Mouse (Mus musculus) heart, postnatal 0 days (tissue): ENCODE measurements at regions not wholly inside any gene's neighbourhood (a gene's known extent, or its start where the extent isn't known, plus 50 kb on each side); places are given as distances from the start of the nearest gene placed in this dataset.
"Not testable (repeated sequence)": the region's sequence is repeated elsewhere in the genome, so short reads cannot be mapped to it uniquely, and the experiment has no call there.

Source experiments
- ATAC-seq: fragments of 200-750 bp; cut with Nextera tagmentation; 2 replicates; pipeline ENCODE4 v1.8.0; 2017; ENCODE audit warnings: low read depth, moderate number of reproducible peaks, moderate library complexity; ENCODE audit not compliant: insufficient read depth
- DNase-seq: peaks from one replicate; pipeline ENCODE4 v3.0.0-alpha.2; 2016; ENCODE audit warnings: low spot score
- H3K27ac ChIP-seq: fragments of 300-500 bp; sonication (generic); 2 replicates; pipeline ENCODE4 v1.5.1; 2014; ENCODE audit warnings: low read depth, mild to moderate bottlenecking
- H3K27me3 ChIP-seq: fragments of 300-500 bp; sonication (generic); 2 replicates; pipeline ENCODE4 v1.6.1; 2014; ENCODE audit warnings: low read length, mixed read lengths; ENCODE audit not compliant: control insufficient read depth, insufficient read depth
- H3K36me3 ChIP-seq: fragments of 300-500 bp; sonication (generic); replicated peaks from 2 replicates; pipeline ENCODE4 v1.6.1; 2014; ENCODE audit warnings: low read length, mixed read lengths; ENCODE audit not compliant: control insufficient read depth, insufficient read depth
- H3K4me1 ChIP-seq: fragments of 300-500 bp; sonication (generic); 2 replicates; pipeline ENCODE4 v1.6.1; 2014; ENCODE audit warnings: antibody characterized with exemption; ENCODE audit not compliant: control insufficient read depth, insufficient read depth
- H3K4me2 ChIP-seq: fragments of 300-500 bp; sonication (generic); 2 replicates; pipeline ENCODE4 v1.6.1; 2014; ENCODE audit warnings: low read depth, mild to moderate bottlenecking, low read length, moderate library complexity
- H3K4me3 ChIP-seq: fragments of 300-500 bp; sonication (generic); 2 replicates; pipeline ENCODE4 v1.5.1; 2014; ENCODE audit warnings: low read depth, low read length
- H3K9ac ChIP-seq: fragments of 300-500 bp; sonication (generic); replicated peaks from 2 replicates; pipeline ENCODE4 v1.6.1; 2014; ENCODE audit warnings: low read depth, low read length, mixed read lengths
- H3K9me3 ChIP-seq: fragments of 300-500 bp; sonication (generic); replicated peaks from 2 replicates; pipeline ENCODE4 v1.6.1; 2016; ENCODE audit warnings: low read length; ENCODE audit not compliant: control insufficient read depth
- CTCF ChIP-seq: IDR thresholded peaks from 2 replicates; pipeline ENCODE4 v1.5.1; 2016; ENCODE audit warnings: antibody characterized with exemption, control low read depth, low read depth
- EP300 ChIP-seq: IDR thresholded peaks from 2 replicates; pipeline ENCODE4 v1.6.1; 2016; ENCODE audit warnings: antibody characterized with exemption, low read depth
- WGBS: fragments of 180-500 bp; shearing (Covaris S2); extraction: QIAGEN DNeasy Blood & Tissue Kit; methylation state at CpG from one replicate; pipeline ENCODE4 v1.1.7; 2014; 5-methylcytosine and 5-hydroxymethylcytosine counted together

DNA sequence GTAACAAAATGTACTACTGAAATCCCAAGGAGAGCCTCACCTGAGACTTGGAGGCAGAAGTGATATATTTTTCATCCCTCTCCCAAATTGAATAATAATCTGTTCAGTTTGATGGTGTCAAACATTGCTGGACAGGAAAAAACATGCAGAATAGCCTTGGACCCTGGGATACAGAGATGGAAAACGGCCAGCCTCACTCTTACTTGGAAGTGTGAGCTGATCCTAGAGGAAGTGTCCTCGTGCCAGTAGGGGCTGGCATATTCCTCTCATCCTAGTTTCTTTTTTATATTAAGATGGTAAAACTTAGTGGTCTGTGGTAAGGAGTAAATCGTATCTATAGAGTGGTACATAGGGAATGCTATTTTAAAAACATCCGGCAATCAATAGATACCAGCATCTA lies 107.6 kb upstream of the Mpdz start:
- Histone ChIP-seq H3K4me2 (no peak overlapping the region), H3K9ac (no peak overlapping the region), H3K27me3 (no peaks in the 10 kb centered on the region), H3K4me3 (no peak overlapping the region), H3K4me1 (no peaks in the 10 kb centered on the region), H3K36me3 (no peaks in the 10 kb centered on the region), H3K27ac (no peak overlapping the region), H3K9me3 (0 out of 2 replicates have a peak, but pooled peaks cover 3% of the 10 kb centered on the region)
- WGBS = 60% methylated on average over 4 of the region's 4 CpGs
- DNase-seq (no peak), ATAC-seq (no peak)
- TF ChIP-seq CTCF = no peak
- no peak for TF ChIP-seq EP300

DNA sequence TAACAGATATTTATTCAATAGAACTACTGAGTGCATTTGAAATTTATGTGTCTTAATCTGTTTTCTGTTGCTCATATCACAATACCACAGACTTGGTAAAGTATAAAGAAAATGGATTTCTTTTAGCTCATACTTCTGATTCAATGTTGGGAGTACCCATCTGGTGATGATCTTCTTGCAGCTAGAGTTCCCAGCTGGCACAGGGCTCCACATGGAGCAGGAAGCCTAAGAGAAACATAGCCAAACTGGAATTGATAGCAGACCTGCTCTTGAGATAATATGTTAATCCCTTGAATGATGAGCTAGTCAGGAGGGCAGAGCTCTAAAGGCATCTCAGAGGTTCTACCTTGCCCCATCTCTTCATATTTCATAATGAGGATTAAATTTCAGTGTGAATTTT lies 97.9 kb upstream of the Mpdz start:
- no peak overlapping the region for H3K9ac ChIP-seq
- H3K4me3 ChIP-seq = no peak overlapping the region
- ATAC-seq (no peak), DNase-seq (no peak)
- H3K9me3 ChIP-seq = no peaks in the 10 kb centered on the region
- TF ChIP-seq CTCF (no peak), EP300 (no peak)
- no peak overlapping the region for H3K4me2 ChIP-seq
- H3K27ac ChIP-seq = no peak overlapping the region
- no peaks in the 10 kb centered on the region for H3K36me3 ChIP-seq
- H3K27me3 ChIP-seq = no peaks in the 10 kb centered on the region
- H3K4me1 ChIP-seq = no peaks in the 10 kb centered on the region

DNA sequence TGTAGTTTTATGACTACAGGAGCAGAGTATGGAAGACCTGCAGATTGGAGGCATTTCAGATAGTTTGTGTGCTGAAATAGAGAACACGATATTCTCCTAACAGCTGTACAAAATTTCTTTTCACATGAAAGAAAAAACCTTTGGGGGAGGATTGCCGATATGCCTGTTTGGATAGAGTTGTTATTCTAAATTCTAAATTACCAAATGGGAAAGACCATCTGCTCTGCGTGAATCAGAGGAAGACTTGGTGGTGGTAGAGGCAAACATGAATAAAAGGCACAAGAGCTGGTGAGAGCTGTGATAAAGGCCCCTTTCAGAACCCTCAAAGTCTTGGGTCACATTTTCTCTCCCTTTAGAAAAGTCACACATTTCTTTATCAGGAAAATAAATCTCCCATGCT lies 96.9 kb upstream of the Mpdz start:
- TF ChIP-seq EP300 (no peak), CTCF (no peak)
- Histone ChIP-seq H3K27ac (no peak overlapping the region), H3K4me1 (no peaks in the 10 kb centered on the region), H3K4me2 (no peak overlapping the region), H3K4me3 (no peak overlapping the region), H3K9me3 (no peaks in the 10 kb centered on the region), H3K27me3 (no peaks in the 10 kb centered on the region), H3K9ac (no peak overlapping the region), H3K36me3 (no peaks in the 10 kb centered on the region)
- WGBS = 80% methylated on average over 3 of the region's 3 CpGs
- DNase-seq (no peak), ATAC-seq (no peak)

DNA sequence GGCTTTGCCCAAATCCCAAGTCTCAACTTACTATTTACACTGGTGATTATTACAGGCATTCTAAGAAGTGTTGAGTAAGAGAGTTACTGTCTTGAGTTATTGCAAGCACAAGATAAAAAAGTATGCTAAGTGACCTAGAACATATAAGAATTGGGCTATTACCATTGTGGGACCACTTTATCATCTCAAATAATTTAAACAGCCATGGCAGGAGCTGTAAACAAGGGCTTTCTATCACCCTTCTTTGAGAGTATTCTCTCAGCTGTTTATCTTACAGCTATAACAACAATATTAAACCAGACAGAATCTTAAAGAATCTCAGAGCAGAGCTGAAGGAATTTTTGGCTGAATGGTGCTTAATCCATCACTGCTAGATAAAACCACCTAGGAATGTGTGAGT lies 94.2 kb upstream of the Mpdz start:
- H3K4me3 ChIP-seq = no peak overlapping the region
- no peak overlapping the region for H3K27ac ChIP-seq
- H3K9me3 ChIP-seq = no peaks in the 10 kb centered on the region
- no peak overlapping the region for H3K4me2 ChIP-seq
- no peaks in the 10 kb centered on the region for H3K27me3 ChIP-seq
- no peak overlapping the region for H3K9ac ChIP-seq
- no peaks in the 10 kb centered on the region for H3K4me1 ChIP-seq
- TF ChIP-seq EP300 = no peak
- TF ChIP-seq CTCF = no peak
- no peak for DNase-seq
- no peaks in the 10 kb centered on the region for H3K36me3 ChIP-seq
- no peak for ATAC-seq

DNA sequence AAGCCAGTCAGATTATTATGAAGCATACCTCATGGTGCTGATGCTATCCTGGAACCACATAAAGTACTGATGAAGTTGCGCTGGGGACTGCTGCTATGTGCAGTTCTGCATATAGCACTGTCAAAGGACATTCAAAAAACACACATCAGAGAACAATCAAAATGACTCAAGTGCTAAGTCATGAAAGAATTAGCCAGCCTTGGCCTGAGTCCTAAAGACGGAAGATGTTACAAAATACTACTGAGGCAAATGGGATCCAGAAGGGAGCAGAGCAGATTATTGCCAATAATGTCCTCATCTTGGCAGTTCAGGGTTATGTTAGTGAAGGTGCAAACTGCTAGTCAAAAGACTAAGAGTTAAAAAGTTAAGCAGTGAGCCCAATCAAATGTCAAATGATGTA lies 87.9 kb upstream of the Mpdz start:
- no peaks in the 10 kb centered on the region for H3K9me3 ChIP-seq
- no peaks in the 10 kb centered on the region for H3K4me1 ChIP-seq
- H3K4me2 ChIP-seq = no peak overlapping the region
- 72% methylated on average over 2 of the region's 2 CpGs for WGBS
- H3K27ac ChIP-seq = no peak overlapping the region
- TF ChIP-seq CTCF (no peak), EP300 (no peak)
- no peak overlapping the region for H3K9ac ChIP-seq
- H3K4me3 ChIP-seq = no peak overlapping the region
- no peaks in the 10 kb centered on the region for H3K36me3 ChIP-seq
- no peak for ATAC-seq
- no peak for DNase-seq
- no peaks in the 10 kb centered on the region for H3K27me3 ChIP-seq

DNA sequence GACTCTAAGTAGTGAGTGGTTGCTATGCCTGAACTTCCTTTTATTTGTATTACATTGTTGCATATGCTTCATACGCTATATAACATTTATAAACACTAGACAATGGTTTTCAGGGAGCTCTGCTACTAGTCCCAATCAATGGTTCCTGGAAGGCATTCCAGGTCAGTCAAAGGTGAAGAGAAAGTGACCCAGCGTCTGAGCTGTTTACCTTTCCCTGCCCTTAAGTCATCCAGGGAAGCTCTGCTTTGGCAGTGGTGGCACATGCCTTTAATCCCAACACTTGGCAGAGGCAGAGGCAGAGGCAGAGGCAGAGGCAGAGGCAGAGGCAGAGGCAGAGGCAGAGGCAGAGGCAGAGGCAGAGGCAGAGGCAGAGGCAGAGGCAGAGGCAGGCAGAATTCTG lies 76.5 kb upstream of the Mpdz start:
- H3K9me3 ChIP-seq, H3K4me1 ChIP-seq, H3K27me3 ChIP-seq, H3K27ac ChIP-seq, H3K4me2 ChIP-seq, H3K9ac ChIP-seq, H3K4me3 ChIP-seq, ATAC-seq, H3K36me3 ChIP-seq, DNase-seq: not testable (repeated sequence)
- WGBS = 80% methylated on average over 2 of the region's 2 CpGs
